Mouse (Mus musculus) urinary bladder, postnatal 10 days (tissue): ENCODE results near the gene Slc4a3.

Source experiments
- DNase-seq: peaks from one replicate; pipeline ENCODE4 v3.0.0; 2022; ENCODE audit warnings: low spot score

Gene Slc4a3

DNA sequence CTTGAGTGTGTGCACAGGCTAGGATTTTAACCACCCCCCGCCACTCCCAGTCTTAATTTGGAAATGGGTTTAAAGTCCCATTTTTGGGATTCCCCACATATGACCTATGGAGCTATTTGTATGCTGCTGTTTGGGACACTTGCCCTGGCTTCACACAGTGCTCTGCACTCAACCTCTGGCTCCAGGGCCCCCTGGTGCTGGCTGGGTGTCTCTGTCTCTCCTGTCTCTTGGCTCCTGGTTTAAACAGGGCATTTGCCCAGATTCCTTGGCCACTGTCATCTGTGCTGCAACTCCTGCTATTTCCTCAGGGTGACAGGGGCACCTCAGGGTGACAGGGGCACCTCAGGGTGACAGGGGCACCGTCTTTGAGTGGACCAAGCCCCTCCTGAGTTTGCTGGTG lies 50.8 kb downstream of the Slc4a3 start:
- DNase-seq = no peak

DNA sequence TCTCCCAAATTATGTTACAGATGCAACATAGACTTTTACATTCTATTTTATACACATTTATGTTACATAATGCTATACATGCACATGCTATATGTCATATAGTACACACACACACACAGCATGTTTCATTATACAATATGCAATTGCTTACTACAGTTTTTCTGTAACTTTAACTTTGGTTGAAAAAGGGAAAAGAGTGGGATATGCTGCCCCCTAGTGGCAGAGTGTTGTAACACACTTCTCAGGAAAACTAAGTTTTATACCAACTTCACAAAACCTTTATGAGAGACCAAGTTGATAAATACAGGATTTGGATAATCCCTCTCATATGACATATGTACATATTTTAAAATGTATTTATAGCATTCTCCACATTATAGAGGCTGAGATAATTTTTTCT lies 51.6 kb downstream of the Slc4a3 start:
- DNase-seq = no peak

DNA sequence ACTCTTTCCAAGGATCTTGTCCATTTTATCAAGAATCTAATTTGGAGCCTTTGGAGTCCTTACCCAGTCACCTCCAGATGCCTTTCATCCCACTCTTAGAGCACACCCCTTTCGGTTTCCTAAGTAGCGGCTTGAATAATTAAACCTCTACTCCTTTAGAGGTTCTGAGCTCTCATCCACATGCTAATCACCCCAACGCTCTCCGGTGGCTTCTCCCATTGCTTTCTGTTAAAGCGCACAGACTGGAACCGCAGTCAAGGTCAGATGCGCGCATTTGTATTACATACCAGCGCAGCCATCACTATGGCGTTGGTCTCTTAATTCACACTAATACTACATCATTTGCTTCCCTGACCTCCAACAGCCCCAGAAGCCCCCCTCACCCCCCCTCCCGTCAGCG lies 55.7 kb downstream of the Slc4a3 start:
- DNase-seq = no peak

DNA sequence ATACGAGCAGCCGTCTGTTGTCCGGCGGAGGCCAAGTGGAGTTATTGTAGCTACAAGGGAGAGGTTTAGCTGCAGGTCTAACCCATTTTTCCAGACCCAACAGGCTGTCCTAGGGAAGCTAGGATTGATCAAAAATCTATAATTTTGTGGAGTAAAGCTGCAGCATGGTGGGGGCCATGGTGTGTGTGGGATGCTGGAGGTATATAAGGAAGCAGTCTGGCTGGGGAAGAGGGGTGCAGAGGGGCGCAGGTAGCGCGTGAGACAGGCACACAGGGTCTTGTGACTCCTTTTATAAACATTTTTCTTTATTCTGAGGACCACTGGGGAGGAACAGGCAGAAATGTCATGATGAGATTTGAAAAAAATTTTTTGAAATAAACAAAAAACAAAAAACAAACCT lies 57.5 kb downstream of the Slc4a3 start:
- no peak for DNase-seq

DNA sequence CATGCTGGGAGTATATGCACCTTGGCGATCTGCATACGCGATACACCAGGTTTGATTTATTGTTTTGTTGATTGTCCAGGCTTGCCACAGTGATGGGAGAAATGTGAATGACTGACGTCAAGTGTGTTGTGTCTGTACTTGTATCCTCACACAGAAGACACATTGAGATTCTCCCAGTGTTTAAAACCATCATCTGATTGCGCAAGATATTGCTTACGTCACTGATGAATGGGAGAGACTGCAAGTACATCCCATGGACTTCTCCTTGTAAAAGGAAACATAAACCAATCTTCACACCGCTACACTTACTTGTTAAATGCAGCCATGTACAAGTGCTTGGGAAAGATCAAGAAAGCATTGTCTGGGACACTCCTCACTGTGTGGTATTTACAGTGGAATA lies 62.2 kb downstream of the Slc4a3 start:
- no peak for DNase-seq

DNA sequence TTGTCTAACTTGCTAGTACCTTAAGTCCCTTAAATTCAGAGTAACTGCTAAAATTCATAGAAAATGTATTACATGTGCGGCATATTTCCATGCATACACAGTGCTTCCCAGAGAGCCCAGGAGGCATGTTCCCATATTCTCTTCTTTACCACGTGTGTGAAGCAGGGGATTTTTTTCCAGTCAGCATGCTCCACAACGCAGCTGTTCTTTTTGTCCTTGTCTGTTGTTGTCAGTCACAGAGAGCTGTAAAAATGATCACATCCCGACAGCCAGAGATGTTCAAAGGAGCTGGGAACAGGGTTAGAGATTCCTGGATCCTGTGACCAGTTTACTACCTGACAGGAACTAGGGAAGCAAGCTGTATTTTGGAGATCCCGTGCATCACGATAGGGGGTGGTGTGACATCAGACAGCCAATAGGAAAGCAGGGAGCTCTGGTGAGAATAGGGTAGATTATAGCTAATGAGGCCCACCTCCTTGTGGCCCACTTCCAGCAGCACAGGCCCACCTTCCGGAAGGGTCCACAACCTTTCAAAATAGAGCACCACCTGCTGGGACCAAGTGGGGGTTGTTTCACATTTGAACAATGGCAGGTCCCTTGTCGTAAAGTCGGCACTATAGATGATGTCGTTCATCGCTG lies 62.7 kb downstream of the Slc4a3 start:
- no peak for DNase-seq

DNA sequence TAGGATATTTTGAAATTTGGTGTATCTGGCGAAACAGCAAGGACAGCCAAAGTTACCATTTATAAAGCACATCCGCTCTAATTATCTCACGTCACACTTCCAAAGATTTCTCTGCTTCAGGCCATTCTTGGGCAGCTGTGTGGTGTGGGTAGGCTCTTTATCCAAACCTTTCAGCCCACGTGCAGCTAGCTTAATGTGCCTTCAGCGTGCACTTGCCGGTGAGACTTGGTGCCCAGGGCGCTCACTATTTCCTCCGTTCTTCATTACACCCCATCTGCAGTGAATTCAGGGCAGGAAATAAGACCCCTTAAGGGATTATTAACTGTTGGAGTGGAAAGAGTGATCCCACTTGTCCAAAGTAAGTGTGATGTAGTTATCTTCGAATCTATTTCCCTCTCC lies 63.2 kb downstream of the Slc4a3 start:
- DNase-seq = no peak

DNA sequence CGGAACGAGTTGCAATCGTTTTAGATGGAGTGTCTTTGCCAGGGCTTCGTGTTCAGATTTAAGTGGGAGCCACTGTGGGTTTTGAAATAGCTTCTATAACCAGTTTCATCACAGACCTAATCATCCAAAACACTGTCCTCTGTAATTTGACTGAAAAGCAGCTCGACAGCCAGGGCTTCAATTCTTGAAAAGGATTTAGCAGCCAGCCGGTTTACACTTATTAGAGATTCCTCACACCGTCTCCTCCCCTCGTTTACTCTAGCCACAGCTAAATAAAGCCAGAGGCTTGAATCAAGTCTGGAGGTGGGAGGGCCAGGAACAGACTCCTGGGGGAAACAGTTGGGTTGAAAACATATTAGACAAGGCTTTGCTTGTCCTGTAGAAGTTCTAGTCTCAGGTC lies 64.5 kb downstream of the Slc4a3 start:
- DNase-seq = no peak
